In genomic region chr5:140799190-140799589, GRCm38 (mm10) we compare ENCODE assay signal across 15 mouse cellular contexts. TPM values are rescaled to one million over a fixed set of nuclear protein-coding genes. Genes with fewer than 3 reads are reported as not detected.
DNase-seq lines count a peak whose midpoint lies in the region; ATAC-seq lines count a peak whose summit lies in the region.
"Had no signal": no experiment of that assay in that cellular context is flagged by ENCODE, and none has a peak within 500 bp of the region (broad histone marks: within the 10 kb centered on the region; RNA-seq: fewer than 3 reads in every experiment).

No protein-coding gene starts in this region.

- peaks cover 36% of the 10 kb centered on the region for H3K4me1 ChIP-seq in hindbrain, embryonic 12.5 days
- peaks cover 71% of the 10 kb centered on the region for H3K4me1 ChIP-seq in hindbrain, embryonic 13.5 days (replicated peaks)
- H3K4me1 ChIP-seq in megakaryocyte, embryonic 14.5 days, result peaks cover 88% of the 10 kb centered on the region

- H3K4me3 ChIP-seq in hindbrain, embryonic 12.5 days, result no peak overlapping the region
- H3K4me3 ChIP-seq in hindbrain, embryonic 13.5 days, result no peak overlapping the region
- peak overlapping the region; percentile 7 for H3K4me3 ChIP-seq in megakaryocyte, embryonic 14.5 days (replicated peaks)
- H3K4me3 ChIP-seq: forebrain, embryonic 10.5 days; hindbrain, embryonic 10.5 days had no signal

- H3K9me3 ChIP-seq in hindbrain, embryonic 12.5 days (replicated peaks), result no peaks in the 10 kb centered on the region
- no peaks in the 10 kb centered on the region for H3K9me3 ChIP-seq in hindbrain, embryonic 13.5 days
- H3K9me3 ChIP-seq in megakaryocyte, embryonic 14.5 days, result no peaks in the 10 kb centered on the region
- H3K9me3 ChIP-seq: forebrain, embryonic 10.5 days; hindbrain, embryonic 10.5 days had no signal

- H3K4me2 ChIP-seq in hindbrain, embryonic 12.5 days (replicated peaks), result no peak overlapping the region
- H3K4me2 ChIP-seq in hindbrain, embryonic 13.5 days, result no peak overlapping the region

- no peak overlapping the region for H3K9ac ChIP-seq in hindbrain, embryonic 12.5 days
- H3K9ac ChIP-seq in hindbrain, embryonic 13.5 days, result no peak overlapping the region

- 16% methylated on average over 2 of the region's 2 CpGs for WGBS in hindbrain, embryonic 12.5 days
- 27% methylated on average over 2 of the region's 2 CpGs for WGBS in hindbrain, embryonic 13.5 days

- ATAC-seq in frontal cortex, adult (ENCODE audit: low TSS enrichment), result 0 out of 2 replicates have a peak, but pooled peaks have one; percentile 4
- no peak for ATAC-seq in hindbrain, embryonic 12.5 days (ENCODE audit: low FRiP score)
- ATAC-seq in hindbrain, embryonic 13.5 days (ENCODE audit: low FRiP score), result no peak
- ATAC-seq in megakaryocyte, adult 5-6 weeks (ENCODE audit: poor library complexity, severe bottlenecking), result no peak

- H3K27me3 ChIP-seq in hindbrain, embryonic 12.5 days, result no peaks in the 10 kb centered on the region
- H3K27me3 ChIP-seq in hindbrain, embryonic 13.5 days, result no peaks in the 10 kb centered on the region
- no peaks in the 10 kb centered on the region for H3K27me3 ChIP-seq in megakaryocyte, embryonic 14.5 days (replicated peaks)

- no peak for DNase-seq in frontal cortex, postnatal 10 days (ENCODE audit: low spot score in 2 of 2)
- DNase-seq in spleen, postnatal 14 days (ENCODE audit: low spot score in 2 of 2), result no peak
- no peak for DNase-seq in adipocyte (ENCODE audit: low spot score)
- DNase-seq: adrenal gland, adult 8-10 months; cerebellum, adult 9-11 months; kidney, adult 18-20 months; kidney, postnatal 4 days; lung, adult 18-20 months had no signal

- H3K36me3 ChIP-seq in hindbrain, embryonic 12.5 days, result no peaks in the 10 kb centered on the region
- no peaks in the 10 kb centered on the region for H3K36me3 ChIP-seq in hindbrain, embryonic 13.5 days
- H3K36me3 ChIP-seq in megakaryocyte, embryonic 14.5 days (replicated peaks; ENCODE audit: low read length), result peaks cover 30% of the 10 kb centered on the region
- H3K36me3 ChIP-seq: forebrain, embryonic 10.5 days; hindbrain, embryonic 10.5 days had no signal

- H3K27ac ChIP-seq in hindbrain, embryonic 12.5 days, result 0 out of 2 replicates have a peak overlapping the region, but pooled peaks have one; percentile 30
- H3K27ac ChIP-seq in hindbrain, embryonic 13.5 days, result no peak overlapping the region
- H3K27ac ChIP-seq: forebrain, embryonic 10.5 days; hindbrain, embryonic 10.5 days had no signal

RNA-seq across cellular contexts. Expression of gene Gna12, which starts 31.0 kb away (rescaled TPM):
- 57.8 and 60.5 TPM in 2 replicates for polyA plus RNA-seq in hindbrain, embryonic 12.5 days (2016; fragmentation: Nextera tagmentation; extraction: Ambion mirVana)
- 11.9 and 12.1 TPM in 2 replicates for polyA plus RNA-seq in hindbrain, embryonic 13.5 days (2015; fragmentation: Nextera tagmentation; extraction: Ambion mirVana)
- polyA plus RNA-seq in megakaryocyte, embryonic 14.5 days (2012; ENCODE audit: insufficient read depth, low replicate concordance), result 53.6 and 62.1 TPM in 2 replicates
- 21.0 and 24.6 TPM in 2 replicates for total RNA-seq in megakaryocyte, adult 5-6 weeks (2015)
- 15.9 and 20.3 TPM in 2 replicates for total RNA-seq in megakaryocyte, adult 5-6 weeks (2017)
